Mouse (Mus musculus): ENCODE data around the gene Clec9a.

- TF ChIP-seq CTCF (IDR thresholded peaks at IDR 0.05; ENCODE audit: borderline replicate concordance, extremely low read depth, insufficient read depth, insufficient read length) (peak; percentile 88), POLR2A (IDR thresholded peaks at IDR 0.05; ENCODE audit: borderline replicate concordance, extremely low read depth, insufficient read depth, insufficient read length, poor library complexity, severe bottlenecking) (no peak)
Measured at GRCm38 (mm10) chr6:129423734-129424072, 15.0 kb downstream of the Clec9a start.
